Mouse (Mus musculus) G1E (cell line): Measurements from ENCODE around the gene 1700003F12Rik.

Experiments
- CTCF ChIP-seq: IDR thresholded peaks from 2 replicates; pipeline ENCODE4 v1.5.1; 2012; ENCODE audit warnings: low read depth, low read length, inconsistent platforms, mixed read lengths
- TAL1 ChIP-seq: conservative IDR thresholded peaks from 2 replicates; pipeline ENCODE4 v1.6.1; 2012; ENCODE audit warnings: low read depth, low read length, inconsistent platforms, mixed read lengths

GRCm38 (mm10) chr2:154586405-154586804, 39.5 kb downstream of the 1700003F12Rik start:
- TF ChIP-seq CTCF = peak; percentile 54
- TF ChIP-seq TAL1 = no peak
